Mouse (Mus musculus): Measurements from ENCODE around the gene Tab3.

DNA sequence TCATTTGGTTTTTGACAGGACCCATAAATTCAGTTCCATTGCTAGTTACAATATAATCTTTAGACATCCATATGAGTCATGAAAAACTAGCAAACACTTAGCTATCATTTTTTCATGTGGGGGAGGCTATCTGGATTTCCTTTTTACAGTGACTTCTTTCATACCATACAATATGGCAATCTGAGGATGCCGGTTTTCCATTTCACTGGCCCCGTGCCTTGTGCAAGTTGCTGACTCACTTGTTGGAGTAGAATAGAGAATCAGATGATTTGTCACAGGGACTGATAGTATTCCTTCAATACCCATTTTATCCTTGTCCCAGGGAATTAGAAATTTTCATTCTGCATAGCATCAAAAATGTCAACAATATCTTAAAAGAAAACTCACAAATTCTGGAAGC, 14.9 kb upstream of the Tab3 start:
- TF ChIP-seq CTCF (IDR thresholded peaks at IDR 0.05; ENCODE audit: borderline replicate concordance, insufficient read depth, low read length) (no peak), POLR2A (IDR thresholded peaks at IDR 0.05; ENCODE audit: low read depth, low read length) (no peak)
